Mouse (Mus musculus) frontal cortex, postnatal 25 days (tissue): ENCODE measurements around the gene Ppib.

Experiments used
- DNase-seq, 2 experiments: peaks; one replicate each; pipeline ENCODE4 v3.0.0; 2022; ENCODE audit warnings: low spot score in 2 of 2

Gene Ppib

GRCm38 (mm10) chr9:66059583-66060307 is at the start of gene Ppib:
Gene Ppib (plus strand): TSS chr9:66060222.
- peak; percentile 93 to 95 for DNase-seq

- no peak for DNase-seq
Observed at GRCm38 (mm10) chr9:66020601-66021000, 39.4 kb upstream of the Ppib start.

- DNase-seq = peak in 1 of 2 experiments; percentile 21
Observed at GRCm38 (mm10) chr9:66038082-66038481, 21.9 kb upstream of the Ppib start.

- DNase-seq = no peak
Observed at GRCm38 (mm10) chr9:66038581-66038980, 21.4 kb upstream of the Ppib start.

- peak; percentile 22 to 26 for DNase-seq
Observed at GRCm38 (mm10) chr9:66039290-66039689, 20.7 kb upstream of the Ppib start.

- no peak for DNase-seq
Observed at GRCm38 (mm10) chr9:66040801-66041200, 19.2 kb upstream of the Ppib start.

- DNase-seq = no peak
Observed at GRCm38 (mm10) chr9:66042331-66042730, 17.7 kb upstream of the Ppib start.

DNA sequence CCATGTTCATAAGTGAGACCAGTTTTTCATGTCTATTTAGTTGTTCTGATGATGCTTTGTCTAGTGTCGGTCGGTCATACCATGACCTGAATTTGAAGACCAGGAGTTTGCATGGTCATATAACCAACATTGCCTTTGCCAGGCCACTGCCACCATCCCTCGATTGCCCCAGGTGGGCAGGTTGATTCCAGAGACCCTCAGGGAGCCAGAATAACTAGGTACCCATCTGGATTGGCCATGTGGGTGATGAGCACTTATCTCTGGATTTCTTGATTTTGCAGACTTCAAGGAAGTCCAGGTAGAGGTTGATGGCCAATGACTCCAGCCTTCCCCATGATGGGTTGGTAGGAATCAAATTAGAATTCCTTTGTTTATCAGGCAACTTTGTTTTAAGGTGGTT is 16.8 kb upstream of the Ppib start:
- no peak for DNase-seq

- no peak for DNase-seq
Observed at GRCm38 (mm10) chr9:66049931-66050601, 10.0 kb upstream of the Ppib start.

DNA sequence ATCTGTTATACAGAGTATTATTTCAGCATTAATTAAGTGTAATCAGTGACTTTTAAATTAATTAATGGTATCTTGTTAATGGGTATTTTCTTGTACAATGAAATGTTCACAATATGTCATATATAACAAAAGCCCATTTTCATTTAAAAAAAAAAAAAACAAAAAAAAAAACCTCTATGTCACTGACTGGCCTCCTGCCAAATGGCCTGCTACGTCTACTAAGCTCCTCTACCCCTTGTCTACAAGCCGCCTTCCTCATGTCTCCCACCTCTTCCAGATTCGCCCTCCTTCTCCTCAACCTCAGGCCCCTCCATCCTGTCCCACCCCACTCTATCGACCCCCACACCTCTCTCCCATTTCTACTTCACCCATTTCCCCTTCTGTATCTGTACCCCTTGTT is 8.5 kb upstream of the Ppib start:
- no peak for DNase-seq

GRCm38 (mm10) chr9:66052731-66053130 is 7.3 kb upstream of the Ppib start:
- no peak for DNase-seq

DNA sequence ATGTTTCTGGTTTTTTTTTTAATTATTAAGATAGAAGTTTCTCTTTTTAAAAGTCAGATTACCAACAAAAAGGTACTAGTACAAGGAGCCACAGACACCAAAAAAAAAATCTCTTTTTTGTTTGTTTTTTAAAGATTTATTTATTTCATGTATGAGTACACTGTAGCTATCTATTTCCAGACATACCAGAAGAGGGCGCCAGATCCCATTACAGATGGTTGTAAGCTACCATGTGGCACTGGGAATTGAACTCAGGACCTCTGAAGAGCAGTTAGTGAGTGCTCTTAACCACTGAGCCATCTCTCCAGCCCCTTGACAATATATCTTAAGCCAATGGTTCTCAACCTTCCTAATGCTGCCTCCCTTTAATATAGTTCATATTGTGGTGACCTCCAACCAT is 6.4 kb upstream of the Ppib start:
- DNase-seq = no peak

DNA sequence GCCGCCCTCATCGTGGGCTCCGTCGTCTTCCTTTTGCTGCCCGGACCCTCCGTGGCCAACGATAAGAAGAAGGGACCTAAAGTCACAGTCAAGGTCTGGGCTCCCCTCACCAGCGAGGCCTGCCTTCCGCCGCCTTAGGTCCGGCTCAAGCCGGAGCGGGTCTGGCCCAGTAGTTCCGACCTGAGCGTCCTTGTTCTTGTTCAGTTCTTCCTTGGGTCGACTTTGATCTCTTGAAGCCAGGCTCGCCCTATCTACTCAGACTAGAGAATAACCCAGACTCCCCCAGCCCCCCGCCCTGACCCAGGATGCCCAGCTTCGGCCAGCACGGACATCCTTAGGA is 256 bp downstream of the Ppib start:
- no peak for DNase-seq

DNA sequence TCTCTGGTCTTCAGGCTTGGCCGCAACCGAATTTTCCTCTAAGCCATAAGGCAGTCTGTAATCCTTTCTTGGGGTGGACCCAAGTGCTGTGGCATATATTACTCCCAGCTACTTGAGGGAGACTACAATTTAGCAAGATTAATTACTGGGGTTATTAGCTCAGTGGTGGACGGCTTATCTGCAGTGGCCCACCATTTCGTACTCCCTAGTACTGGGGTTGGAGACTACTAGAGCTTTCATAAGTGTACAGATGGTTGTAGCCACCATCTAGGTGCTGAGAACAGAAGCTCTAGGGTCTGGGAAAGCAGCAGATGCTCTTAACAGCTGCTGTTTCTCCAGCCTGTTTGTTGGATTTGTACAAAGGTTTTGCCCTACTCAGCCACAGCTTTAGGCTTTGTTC is 964 bp downstream of the Ppib start:
- no peak for DNase-seq

GRCm38 (mm10) chr9:66061656-66062055 is 1.6 kb downstream of the Ppib start:
- DNase-seq = no peak

GRCm38 (mm10) chr9:66063446-66063845 is 3.4 kb downstream of the Ppib start:
- DNase-seq = no peak

GRCm38 (mm10) chr9:66064316-66064715 is 4.3 kb downstream of the Ppib start:
- no peak for DNase-seq

GRCm38 (mm10) chr9:66066791-66067190 is 6.8 kb downstream of the Ppib start:
- DNase-seq = no peak

GRCm38 (mm10) chr9:66067542-66067941 is 7.5 kb downstream of the Ppib start:
- no peak for DNase-seq

DNA sequence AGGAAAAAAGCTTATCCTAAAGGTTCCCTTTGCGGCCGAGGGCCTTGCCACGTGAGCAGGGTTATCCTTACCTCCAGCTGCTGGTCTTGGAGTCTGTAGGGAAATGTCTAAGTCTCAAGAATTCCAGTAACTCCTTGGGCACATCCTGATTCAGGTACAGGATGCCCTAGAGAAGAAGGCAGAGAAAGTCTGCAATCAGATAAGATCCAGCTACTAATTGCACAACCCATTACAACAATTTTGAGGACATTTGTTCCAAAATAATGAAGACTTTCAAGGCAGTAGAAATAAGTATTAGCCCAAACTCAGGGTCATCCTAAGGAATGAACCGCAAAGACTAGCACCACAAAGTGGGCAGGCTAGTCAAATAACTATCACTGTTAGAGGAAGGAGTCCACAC is 8.0 kb downstream of the Ppib start:
- DNase-seq = no peak

DNA sequence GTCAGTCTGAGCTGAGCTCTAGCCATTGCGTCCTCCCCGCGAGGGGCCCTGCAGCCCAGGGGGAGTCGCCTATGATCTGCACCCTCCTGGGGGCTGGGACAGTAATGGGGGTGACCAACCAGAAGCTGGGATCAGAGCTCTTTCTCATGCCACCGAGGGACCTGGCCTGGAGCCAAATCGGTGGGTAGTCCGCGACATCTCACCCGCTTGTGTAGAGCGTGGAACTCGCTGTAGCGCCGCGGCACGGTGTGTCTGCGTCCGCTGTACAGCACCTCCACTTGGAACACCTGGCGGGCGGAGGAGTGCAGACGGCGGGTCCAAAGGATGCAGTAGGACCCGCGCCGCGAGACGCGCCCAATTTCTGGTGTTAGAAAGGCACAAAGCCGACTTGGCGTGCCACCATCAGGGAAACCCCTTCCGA is 9.0 kb downstream of the Ppib start:
- no peak for DNase-seq

- peak; percentile 32 to 45 for DNase-seq
Observed at GRCm38 (mm10) chr9:66069583-66069982, 9.6 kb downstream of the Ppib start, which contains the start of gene Snx22. Gene Snx22 (minus strand): TSS chr9:66069719.

- no peak for DNase-seq
Observed at GRCm38 (mm10) chr9:66070151-66070550, 10.1 kb downstream of the Ppib start.
